Mouse (Mus musculus) heart, adult 9 months (tissue): Measurements from ENCODE around the gene Atp4a.
A peak's percentile ranks its signal among the peaks of the same experiment; 100 is the strongest.

ENCODE experiments used
- DNase-seq, 2 experiments: peaks; one replicate each; pipeline ENCODE4 v3.0.0; 2022; ENCODE audit warnings: low spot score in 2 of 2

Gene Atp4a

DNA sequence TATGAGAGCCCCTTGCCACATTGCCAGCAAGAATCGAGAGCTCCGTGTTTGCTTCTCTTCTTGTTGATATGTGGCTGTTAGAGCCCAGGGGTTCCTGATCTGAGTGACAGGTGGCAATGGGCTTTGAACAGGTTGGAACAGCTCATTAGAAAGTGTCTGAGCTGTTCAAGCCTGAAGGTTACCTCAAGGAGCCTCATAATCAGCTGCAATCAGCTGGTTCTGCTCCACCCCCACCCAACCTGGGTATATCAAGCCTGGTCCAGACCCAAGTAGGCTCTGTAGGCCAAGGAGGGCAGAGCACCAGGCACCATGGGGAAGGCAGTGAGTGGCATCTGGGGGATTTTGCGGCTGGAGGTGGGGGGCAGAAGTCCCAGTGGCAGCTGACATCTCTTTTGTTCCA is at the start of gene Atp4a:
Gene Atp4a, plus strand, starts transcription at position 268 of the 400 bp plus-strand sequence.
- no peak for DNase-seq

DNA sequence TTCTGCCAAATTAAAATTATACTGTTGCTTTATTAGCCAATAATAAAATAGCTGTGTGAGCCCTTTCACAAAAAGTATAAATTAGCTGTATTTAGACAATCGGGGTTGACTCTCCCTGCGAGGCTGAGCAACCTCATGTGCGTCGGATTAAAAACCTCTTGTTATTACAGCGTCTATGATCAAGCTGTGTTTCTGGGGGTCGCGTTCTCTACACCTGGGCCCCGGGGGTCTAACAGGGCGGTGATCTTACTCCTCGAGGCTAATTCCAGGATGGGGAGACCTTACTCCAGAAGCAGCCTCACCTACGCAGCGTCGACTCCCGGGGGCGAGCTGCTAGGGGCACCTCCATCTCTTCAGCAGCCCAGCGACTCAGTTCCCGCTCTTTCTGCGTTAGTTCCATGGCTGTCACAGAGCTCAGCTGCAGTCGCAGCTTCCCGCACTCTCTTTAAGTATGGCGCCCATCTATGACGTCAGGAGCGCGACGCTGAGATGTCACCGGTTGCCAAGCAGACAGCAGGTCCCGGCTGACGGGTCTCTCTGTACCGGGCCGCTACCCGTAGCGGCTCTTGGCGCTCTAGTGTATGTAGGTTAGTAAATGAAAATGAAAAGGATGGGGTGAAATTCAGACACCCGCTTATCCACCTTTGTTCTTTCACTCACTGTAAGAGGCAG is 47.3 kb upstream of the Atp4a start, which contains the start of gene Haus5:
Gene Haus5, minus strand, starts transcription at position 466 of the 672 bp plus-strand sequence.
- peak; percentile 78 to 87 for DNase-seq

DNA sequence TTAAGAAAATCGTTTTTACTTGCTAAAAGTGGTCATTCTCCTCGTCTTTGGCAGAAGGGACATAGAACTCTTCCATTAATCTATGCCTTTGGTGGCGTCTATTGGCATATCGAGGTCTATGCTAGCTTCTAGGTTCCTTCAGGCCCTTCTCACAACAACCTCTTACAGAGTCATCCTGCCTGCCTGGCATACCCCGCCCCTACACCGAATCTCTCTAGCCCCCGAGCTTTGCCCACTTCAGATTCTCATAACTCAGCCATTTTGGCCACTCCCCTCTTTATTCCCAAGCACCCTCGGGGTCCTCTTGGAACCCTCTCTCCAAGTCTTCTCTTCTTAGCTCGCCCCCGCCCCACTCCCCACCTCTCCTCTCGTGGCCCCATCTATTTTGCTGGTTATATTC is 46.7 kb upstream of the Atp4a start:
- DNase-seq = no peak

DNA sequence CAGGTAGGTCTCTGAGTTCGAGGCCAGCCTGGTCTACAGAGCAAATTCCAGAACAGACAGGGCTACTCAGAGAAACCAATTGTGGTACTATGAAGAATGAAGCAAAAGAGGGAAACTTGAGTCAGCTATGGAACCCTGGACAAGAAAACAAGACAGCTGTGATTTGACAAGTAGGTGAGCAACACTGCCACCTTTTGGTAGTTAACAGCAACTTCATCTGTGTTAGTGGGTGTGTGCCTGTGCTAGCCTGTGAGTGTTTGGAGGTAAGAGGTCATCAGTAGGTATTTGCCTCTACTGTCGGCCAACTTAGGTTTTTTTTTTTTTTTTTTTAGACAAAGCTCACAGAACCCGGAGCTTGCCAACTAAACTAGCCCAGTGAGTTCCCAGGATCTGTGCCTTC is 42.8 kb upstream of the Atp4a start:
- no peak for DNase-seq

DNA sequence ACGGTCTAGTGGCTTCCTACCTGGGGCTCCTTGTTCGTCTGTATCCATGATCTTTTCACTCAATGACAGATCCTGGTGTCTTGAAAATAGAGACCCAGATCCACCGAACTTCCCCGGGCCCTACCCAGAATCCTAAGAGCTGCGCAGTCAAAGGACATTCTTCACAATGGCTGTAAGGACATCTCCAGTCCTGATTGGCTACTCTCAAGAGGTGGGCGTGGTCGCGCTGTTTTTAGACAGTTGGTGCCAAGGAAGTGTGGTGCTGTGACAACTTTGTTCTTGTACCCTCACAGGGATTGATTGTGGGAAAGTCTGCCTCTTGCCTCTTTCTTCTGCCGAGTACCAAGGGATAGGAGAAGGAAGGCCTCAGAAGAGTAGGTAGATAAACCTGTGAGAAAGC is 40.5 kb upstream of the Atp4a start, which contains the start of gene Pmis2:
Gene Pmis2, minus strand, starts transcription at position 126 of the 400 bp plus-strand sequence.
- DNase-seq = no peak

DNA sequence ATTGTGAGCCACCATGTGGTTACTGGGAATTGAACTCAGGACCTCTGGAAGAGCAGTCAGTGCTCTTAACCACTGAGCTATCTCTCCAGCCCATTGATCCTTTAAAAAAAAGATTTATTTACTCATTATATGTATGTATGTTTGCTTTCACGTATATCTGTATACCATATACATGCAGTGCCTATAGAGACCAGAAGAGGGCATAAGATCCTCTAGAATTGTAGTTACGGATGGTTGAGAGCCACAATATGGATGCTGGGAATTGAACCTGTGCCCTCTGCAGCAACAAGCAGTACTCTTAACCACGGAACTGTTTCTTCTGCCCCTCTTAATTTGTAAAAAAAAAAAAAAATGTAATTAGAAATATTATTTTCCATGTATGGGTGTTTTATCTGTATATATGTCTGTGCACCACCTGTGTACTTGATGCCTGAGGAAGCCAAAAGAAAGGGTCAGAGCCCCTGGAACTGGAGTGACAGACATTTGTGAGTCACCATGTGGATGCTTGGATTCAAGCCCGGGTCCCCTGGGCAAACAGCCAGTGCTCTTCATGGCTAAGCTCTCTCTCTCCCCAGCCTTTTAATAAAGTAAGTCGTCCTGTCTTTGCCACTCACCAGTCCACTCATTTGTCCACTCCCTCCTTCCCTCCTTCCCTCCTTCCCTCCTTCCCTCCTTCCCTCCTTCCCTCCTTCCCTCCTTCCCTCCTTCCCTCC is 33.6 kb upstream of the Atp4a start:
- DNase-seq = peak; percentile 30 to 71

DNA sequence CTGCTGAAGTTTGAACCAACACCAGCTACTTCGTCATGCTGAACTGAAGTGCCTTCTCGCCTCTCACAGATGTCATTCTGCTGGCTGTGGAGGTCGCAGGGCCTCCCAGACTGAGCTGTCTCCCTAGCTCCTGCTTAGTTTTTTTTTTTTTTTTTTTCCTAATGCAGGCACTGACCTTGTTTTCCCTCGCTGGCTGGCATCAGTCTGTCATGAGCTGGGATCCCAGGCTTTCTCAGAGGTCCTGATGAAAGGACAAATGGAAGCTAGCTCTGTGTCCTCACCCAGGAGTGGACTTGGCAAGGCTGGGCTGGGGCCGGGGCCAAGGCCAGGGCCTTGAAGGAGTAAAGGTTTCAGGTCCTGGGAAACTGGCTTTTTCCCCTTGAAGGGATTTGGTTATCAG is 30.1 kb upstream of the Atp4a start:
- peak; percentile 47 for DNase-seq

DNA sequence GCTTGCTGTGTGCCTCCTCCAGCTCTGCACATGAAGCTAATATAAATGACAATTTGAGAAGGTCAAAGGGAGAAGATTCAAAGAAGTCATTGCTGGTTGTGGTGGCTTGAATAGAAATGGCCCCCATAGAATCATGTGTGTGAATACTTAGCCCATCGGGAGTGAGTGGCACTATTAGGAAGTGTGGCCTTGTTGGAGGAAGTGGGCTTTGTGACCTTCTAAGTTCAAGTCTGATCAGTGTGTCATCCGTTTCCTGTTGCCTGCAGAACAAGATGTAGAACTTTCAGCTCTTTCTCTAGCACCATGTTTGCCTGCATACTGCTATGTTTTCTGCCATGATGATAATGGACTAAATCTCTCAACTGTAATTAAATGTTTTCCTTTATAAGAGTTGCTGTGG is 28.6 kb upstream of the Atp4a start:
- no peak for DNase-seq

DNA sequence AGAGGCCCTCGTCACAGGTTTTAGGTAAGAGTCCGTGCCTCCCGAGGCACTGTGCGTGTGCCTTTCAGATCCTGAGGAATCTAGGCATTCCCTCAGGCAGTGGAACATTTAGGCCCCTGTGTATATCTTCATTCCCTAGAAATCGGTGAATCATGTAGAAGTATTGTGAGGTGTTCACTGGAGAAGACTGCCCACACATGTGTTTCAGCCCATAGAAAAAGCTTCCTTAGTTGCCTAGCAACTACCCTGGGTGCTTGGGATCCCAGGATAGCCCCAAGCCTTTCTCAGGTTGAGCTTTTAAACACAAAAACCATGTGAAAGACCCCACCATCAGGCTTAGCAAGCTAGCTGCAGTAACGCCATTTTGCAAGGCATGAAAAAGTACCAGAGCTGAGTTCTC is 23.7 kb upstream of the Atp4a start:
- DNase-seq = no peak

DNA sequence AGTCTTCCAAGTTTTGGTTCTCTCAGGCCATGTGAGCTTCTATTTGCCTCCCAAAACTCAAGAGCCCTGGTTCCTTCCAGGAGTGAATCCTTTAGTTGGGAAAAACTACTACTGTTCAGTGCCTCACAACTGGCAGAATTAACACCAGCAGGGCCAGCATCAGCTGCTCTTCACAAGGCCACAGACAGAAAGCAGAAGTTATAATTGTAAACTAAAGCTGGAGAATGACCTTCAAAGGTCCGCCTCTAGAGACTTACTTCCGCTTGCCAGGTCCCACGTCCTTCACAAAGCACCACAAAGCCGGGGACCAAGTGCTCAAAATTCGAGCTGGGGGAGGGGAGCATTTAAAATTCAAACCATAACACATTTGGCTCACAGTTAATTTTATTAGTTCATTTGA is 13.9 kb upstream of the Atp4a start:
- DNase-seq = no peak

DNA sequence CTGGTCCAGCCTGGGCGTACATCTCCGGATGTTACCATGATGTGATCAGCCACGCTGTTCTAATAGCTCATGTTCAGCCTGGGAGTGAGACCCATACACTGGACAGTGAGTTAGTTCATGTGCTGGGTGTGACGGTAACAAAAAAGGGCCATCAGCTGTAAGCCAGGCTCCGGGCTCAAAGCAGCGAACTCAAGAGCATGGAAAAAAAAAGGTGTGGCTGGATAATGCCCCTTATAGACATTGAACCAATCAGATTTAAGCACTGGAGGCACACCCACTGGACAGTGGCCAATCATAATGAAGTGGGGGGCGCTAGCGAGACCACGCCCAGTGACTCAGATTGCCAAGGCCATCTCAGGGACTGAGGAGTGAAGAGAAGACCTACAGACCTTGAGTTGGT is 13.4 kb upstream of the Atp4a start, which contains the start of gene 2200002J24Rik:
Gene 2200002J24Rik, plus strand, starts transcription at position 338 of the 400 bp plus-strand sequence.
- DNase-seq = no peak

DNA sequence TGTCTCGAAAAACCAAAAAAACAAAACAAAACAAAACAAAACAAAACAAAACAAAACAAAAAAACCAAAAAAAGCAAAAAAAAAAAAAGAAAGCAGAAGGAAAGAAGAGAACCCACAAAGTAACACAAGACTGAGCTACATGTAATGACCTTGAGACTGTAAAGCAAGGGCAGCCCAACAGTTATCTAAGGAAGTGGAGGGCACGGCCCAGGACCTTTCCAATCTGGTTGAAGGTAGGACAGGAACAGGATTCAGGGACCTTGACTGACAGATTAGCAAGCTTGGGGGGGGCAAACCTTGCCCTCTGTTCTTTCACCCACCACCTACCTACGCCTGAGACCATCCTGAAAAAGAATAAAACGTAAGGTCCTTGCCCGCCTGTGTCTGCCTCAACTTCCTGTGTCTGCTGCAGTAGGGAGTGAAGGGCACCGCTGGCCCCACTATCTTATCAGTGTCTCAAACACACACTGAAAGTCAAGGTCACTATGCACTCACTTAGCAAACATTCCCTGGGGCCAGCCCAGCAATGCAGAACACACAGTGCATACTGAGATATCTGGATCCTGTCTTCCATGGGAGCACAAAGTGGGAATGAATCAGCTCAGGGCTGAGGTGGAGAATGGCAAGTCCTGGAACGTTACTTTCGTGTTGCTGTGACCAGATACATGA is 5.7 kb upstream of the Atp4a start:
- DNase-seq = peak in 1 of 2 experiments; percentile 33

DNA sequence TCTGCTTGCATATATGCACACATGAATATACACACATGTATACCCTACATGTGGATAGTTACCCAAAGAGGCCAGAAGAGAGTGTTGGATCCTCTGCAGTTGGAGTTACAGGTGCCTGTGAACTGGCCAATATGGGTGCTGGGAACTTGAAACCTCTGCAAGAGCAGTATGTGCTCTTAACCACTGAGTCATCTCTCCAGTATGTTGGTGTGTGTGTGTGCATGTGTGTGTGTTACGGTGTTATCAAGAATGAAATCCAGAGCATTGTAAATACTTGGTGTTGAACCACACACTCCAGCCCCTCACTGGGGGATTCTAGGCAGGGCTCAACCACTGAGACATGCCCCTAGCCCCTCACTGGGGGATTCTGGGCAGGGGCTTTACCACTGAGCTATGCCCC is 4.6 kb upstream of the Atp4a start:
- DNase-seq = no peak

DNA sequence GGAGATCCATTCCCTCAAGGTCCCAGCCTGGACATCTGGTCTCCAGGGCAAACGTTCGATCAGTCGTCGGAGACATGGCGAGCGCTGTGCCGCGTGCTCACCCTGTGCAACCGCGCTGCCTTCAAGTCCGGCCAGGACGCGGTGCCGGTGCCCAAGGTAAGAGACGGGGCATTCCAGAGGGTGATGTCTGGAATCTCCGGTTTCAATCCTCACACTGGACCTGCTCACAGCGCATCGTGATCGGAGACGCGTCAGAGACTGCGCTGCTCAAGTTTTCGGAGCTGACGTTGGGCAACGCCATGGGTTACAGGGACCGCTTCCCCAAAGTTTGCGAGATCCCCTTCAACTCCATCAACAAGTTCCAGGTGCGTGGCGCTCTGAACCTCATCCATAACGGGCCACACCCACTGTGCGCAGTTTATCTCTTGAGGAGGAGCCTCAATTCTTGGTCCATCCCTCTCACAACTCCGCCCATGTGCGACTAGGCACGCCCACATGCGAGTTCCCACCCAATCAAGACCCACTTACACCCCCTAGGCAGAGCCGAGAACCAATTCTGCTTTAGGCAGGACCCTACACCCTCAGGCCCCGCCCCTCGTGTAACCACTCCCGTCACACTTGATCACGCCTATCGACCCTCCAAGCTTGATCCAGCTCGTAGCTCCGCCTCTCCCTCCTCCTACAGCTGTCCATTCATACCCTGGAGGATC is 5.2 kb downstream of the Atp4a start:
- peak; percentile 29 to 40 for DNase-seq

DNA sequence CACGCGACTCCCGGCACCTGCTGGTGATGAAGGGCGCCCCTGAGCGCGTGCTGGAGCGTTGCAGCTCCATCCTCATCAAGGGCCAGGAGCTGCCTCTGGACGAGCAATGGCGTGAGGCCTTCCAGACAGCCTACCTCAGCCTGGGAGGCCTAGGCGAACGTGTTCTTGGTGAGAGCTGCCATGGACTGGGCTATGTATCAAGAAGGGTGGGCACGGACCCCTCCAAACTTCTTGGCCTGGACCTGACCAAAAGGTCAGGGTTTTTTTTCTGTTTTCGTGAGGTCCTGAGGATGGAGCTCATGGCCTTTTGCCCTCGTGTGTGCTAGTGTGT is 5.7 kb downstream of the Atp4a start:
- DNase-seq = no peak

DNA sequence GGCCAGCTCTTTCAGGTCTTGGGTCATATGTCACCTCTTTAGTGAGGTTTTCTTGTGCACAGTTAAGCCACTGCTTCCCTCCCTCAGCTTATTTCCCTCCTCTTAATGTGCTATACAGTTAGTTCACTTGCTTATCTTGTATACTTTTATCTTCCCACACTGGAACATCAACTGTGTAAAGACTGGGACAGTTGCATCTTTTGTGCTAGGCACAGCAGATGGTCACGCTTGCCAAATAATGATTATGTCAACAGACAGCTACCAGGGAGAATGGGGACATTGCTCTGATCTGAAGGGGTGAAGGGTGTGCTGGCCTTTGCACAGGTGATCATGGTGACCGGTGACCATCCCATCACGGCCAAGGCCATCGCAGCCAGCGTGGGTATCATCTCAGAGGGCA is 7.7 kb downstream of the Atp4a start:
- DNase-seq = no peak

DNA sequence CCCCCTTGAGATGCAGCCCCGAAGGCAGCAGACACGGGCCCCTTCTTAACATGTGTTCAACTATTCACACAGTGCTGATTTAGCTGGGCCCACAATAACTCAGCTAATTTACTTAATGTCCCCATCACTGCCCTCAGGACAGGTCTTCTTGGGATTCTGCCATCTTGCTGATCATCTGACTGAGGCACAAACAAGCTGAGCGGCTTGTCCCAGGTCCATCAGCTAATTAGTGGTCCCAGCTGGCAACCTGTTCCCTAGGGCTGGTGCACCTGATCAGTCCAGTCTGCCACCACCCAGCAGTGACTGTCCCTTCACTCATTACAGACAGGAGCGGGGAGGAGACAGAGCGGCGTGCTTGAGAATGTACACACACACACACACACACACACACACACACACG is 9.3 kb downstream of the Atp4a start:
- DNase-seq = no peak

DNA sequence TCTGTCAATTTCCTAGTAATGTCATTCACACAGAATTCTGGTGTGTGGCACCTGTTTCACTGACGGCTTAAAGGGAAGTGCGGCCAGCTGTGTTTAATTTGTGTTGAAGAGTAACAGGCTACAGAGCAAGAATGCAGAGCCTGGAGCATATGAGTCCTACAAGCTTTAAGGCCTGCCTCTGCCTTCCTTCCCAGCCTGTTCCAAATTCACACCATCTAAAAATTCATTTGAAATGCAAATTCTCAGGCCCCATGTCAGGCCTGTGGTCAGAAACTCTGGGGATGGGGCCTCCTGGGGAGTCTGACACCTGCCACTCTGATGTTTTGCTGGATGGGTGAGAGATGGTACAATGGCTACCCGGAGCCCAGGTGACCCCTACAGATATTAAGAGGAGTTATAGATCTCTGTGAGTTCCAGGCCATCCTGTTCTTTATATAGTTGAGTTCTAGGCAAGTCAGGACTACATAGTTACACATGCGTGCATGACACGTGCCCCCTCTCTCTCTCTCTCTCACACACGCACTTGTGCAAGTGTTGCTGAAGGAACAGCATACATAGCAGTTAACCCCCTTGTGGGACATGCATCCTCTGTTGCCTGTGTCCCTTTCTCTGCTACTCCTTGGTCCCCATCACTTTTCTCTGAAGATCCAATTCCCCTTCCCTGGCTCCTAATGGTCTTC is 11.4 kb downstream of the Atp4a start:
- DNase-seq = no peak

DNA sequence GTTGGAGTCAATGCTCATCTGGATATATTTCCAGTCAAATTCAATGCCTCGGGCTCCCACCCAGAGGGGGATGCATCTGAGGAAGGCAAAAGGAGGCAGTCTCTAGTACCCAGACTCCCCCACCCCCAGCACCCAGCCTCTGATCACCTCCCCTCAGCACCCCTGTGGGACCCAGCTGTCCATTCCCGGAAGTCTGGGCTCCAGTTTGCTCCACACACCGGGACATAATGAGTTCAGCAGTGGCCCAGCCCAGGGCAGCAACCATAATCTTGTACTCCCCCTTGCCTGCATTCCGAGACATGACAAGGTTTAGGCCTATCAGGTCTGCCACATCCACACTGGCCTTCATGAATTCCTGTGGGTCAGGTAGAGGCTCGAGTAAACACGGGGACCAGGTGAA is 16.2 kb downstream of the Atp4a start:
- no peak for DNase-seq

DNA sequence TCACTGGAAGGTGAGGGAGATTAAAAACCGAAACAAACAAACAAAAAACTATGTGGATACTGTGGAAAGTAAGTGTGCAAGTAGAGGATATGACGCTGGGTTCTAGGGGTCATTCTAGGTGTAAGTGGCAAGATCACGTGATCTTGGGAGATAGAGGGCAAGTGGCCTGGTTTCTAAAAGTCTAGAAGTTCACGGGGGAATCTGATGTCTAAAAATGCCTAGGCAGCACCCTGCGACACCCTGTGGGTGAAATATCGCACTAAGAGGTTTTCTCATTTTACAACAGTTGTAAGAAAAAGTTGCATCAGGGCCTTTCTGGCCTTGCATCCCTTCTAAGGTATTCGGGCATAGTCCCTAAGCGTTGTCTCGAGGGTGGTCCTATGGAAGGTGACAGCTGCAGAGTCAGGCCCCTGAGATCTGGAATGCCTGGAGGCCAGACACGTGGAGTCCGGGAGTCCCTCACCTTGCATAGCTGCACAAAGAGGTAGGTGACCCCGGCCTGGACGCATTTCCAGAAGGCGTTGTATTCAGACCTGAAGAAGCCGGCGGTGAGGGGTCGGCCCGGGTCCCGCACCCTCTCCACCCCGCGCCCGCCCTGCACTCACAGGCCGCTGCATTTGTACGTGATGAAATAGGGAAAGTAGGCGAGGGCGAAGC is 16.9 kb downstream of the Atp4a start:
- no peak for DNase-seq

DNA sequence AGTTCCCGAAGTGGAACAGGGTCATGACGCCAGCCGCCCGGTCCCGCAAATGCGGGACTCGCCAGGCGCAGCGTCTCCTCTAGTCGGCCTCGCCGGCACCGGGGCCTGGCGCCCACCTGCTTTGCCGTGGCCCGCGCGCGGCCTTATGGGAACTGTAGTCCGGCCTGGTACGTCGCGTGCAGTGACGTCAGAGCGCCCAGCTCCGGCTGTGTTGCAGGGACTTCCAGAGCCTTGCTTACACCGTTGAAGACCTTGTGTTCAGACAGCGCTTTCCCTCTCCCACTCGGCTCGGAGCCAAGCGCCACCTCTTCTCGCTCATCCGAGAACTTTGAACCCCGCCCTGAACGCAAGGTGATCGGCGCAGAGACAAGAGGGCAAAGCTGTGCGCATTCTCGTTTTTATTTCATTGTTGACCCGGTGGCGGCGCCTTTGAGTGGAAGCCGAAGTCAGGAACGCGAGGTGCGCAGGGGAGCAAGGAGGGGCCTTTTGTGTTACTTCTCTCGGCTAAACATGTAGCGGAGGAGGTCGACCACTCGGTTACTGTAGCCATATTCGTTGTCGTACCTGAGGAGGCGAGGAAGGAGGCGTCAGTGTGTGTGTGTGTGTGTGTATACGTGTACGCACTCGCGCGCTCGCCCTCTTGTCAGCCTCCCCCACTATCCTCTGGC is 17.5 kb downstream of the Atp4a start, which contains the start of gene Tmem147:
Gene Tmem147, minus strand, starts transcription at position 145 of the 668 bp plus-strand sequence.
- DNase-seq = peak; percentile 93 to 96
